Mouse (Mus musculus): ENCODE results near the gene Fmo4. TPM values are rescaled to one million over a fixed set of nuclear protein-coding genes. Genes with fewer than 3 reads are reported as not detected.
"Not testable (repeated sequence)": the region's sequence is repeated elsewhere in the genome, so short reads cannot be mapped to it uniquely, and the experiment has no call there.

The Fmo4 gene
- polyA plus RNA-seq, 1 experiment from 2014 or later = 0.91 TPM

GRCm38 (mm10) chr1:162783669-162784248, 30.0 kb downstream of the Fmo4 start:
- H3K27me3 ChIP-seq = no peaks in the 10 kb centered on the region
- no peak overlapping the region for H3K27ac ChIP-seq
- no peaks in the 10 kb centered on the region for H3K9me3 ChIP-seq (replicated peaks)
- peak; percentile 74 for ATAC-seq (replicated peaks; ENCODE audit: low FRiP score)
- no peaks in the 10 kb centered on the region for H3K36me3 ChIP-seq
- no peak overlapping the region for H3K4me2 ChIP-seq
- H3K4me3 ChIP-seq (replicated peaks) = no peak overlapping the region
- 0 out of 2 replicates have a peak, but pooled peaks cover 6% of the 10 kb centered on the region for H3K4me1 ChIP-seq
- WGBS = 61% methylated on average over 7 of the region's 7 CpGs
- no peak overlapping the region for H3K9ac ChIP-seq

GRCm38 (mm10) chr1:162781035-162781434, 32.7 kb downstream of the Fmo4 start:
- 86% methylated on average over 2 of the region's 2 CpGs for WGBS
- H3K27ac ChIP-seq; H3K36me3 ChIP-seq; H3K4me3 ChIP-seq (replicated peaks); H3K27me3 ChIP-seq; H3K4me1 ChIP-seq; H3K9me3 ChIP-seq (replicated peaks); H3K9ac ChIP-seq; H3K4me2 ChIP-seq; ATAC-seq (replicated peaks; ENCODE audit: low FRiP score): not testable (repeated sequence)

- 59% methylated on average over 5 of the region's 5 CpGs for WGBS
- Histone ChIP-seq H3K9me3 (replicated peaks) (no peaks in the 10 kb centered on the region), H3K9ac (no peak overlapping the region), H3K36me3 (no peaks in the 10 kb centered on the region), H3K4me1 (no peaks in the 10 kb centered on the region), H3K4me3 (replicated peaks) (no peak overlapping the region), H3K4me2 (no peak overlapping the region), H3K27me3 (no peaks in the 10 kb centered on the region), H3K27ac (no peak overlapping the region)
- 0 out of 2 replicates have a peak, but pooled peaks have one; percentile 36 for ATAC-seq (replicated peaks; ENCODE audit: low FRiP score)
These were observed 35.7 kb downstream of the Fmo4 start for GRCm38 (mm10) chr1:162777943-162778538.

- Histone ChIP-seq H3K27me3 (no peaks in the 10 kb centered on the region), H3K27ac (no peak overlapping the region), H3K4me1 (no peaks in the 10 kb centered on the region), H3K36me3 (no peaks in the 10 kb centered on the region), H3K9ac (no peak overlapping the region), H3K9me3 (replicated peaks) (no peaks in the 10 kb centered on the region), H3K4me3 (replicated peaks) (no peak overlapping the region), H3K4me2 (no peak overlapping the region)
- no peak for ATAC-seq (replicated peaks; ENCODE audit: low FRiP score)
- 50% methylated on average over 4 of the region's 4 CpGs for WGBS
These were observed 40.1 kb downstream of the Fmo4 start for GRCm38 (mm10) chr1:162773661-162774060.

GRCm38 (mm10) chr1:162771617-162772360, 42.0 kb downstream of the Fmo4 start:
- H3K4me3 ChIP-seq (replicated peaks) = no peak overlapping the region
- no peak overlapping the region for H3K27ac ChIP-seq
- no peaks in the 10 kb centered on the region for H3K4me1 ChIP-seq
- no peaks in the 10 kb centered on the region for H3K27me3 ChIP-seq
- H3K36me3 ChIP-seq = no peaks in the 10 kb centered on the region
- no peak overlapping the region for H3K9ac ChIP-seq
- no peak overlapping the region for H3K4me2 ChIP-seq
- no peaks in the 10 kb centered on the region for H3K9me3 ChIP-seq (replicated peaks)
- no peak for ATAC-seq (replicated peaks; ENCODE audit: low FRiP score)
- 79% methylated on average over 4 of the region's 4 CpGs for WGBS

- Histone ChIP-seq H3K4me2 (no peak overlapping the region), H3K4me1 (no peaks in the 10 kb centered on the region), H3K9ac (no peak overlapping the region), H3K9me3 (replicated peaks) (no peaks in the 10 kb centered on the region), H3K36me3 (no peaks in the 10 kb centered on the region), H3K27ac (no peak overlapping the region), H3K4me3 (replicated peaks) (no peak overlapping the region), H3K27me3 (no peaks in the 10 kb centered on the region)
- no peak for ATAC-seq (replicated peaks; ENCODE audit: low FRiP score)
- 79% methylated on average over 6 of the region's 6 CpGs for WGBS
These were observed 61.8 kb downstream of the Fmo4 start for GRCm38 (mm10) chr1:162752009-162752408.

GRCm38 (mm10) chr1:162749607-162750006, 64.2 kb downstream of the Fmo4 start:
- no peak overlapping the region for H3K27ac ChIP-seq
- H3K4me2 ChIP-seq = no peak overlapping the region
- no peaks in the 10 kb centered on the region for H3K4me1 ChIP-seq
- no peaks in the 10 kb centered on the region for H3K27me3 ChIP-seq
- H3K36me3 ChIP-seq = no peaks in the 10 kb centered on the region
- ATAC-seq (replicated peaks; ENCODE audit: low FRiP score) = no peak
- H3K9ac ChIP-seq = no peak overlapping the region
- H3K9me3 ChIP-seq (replicated peaks) = no peaks in the 10 kb centered on the region
- no peak overlapping the region for H3K4me3 ChIP-seq (replicated peaks)
- WGBS = 71% methylated on average over 7 of the region's 7 CpGs

- no peak overlapping the region for H3K9ac ChIP-seq
These were observed 65.0 kb downstream of the Fmo4 start for GRCm38 (mm10) chr1:162748761-162749160.

More at GRCm38 (mm10) chr1:162748761-162749160, 65.0 kb downstream of the Fmo4 start:
- no peak for ATAC-seq (replicated peaks; ENCODE audit: low FRiP score)
- Histone ChIP-seq H3K4me3 (replicated peaks) (no peak overlapping the region), H3K4me1 (no peaks in the 10 kb centered on the region), H3K27me3 (no peaks in the 10 kb centered on the region), H3K9me3 (replicated peaks) (no peaks in the 10 kb centered on the region), H3K4me2 (no peak overlapping the region), H3K27ac (no peak overlapping the region), H3K36me3 (no peaks in the 10 kb centered on the region)
- WGBS = 87% methylated on average over 5 of the region's 5 CpGs

Other genes starting within 250 kb of the Fmo4 start
- gene Vamp4, start 243.5 kb downstream of the Fmo4 start, polyA plus RNA-seq (2015; fragmentation: Nextera tagmentation; extraction: Ambion mirVana) = 54.3 and 58.4 TPM in 2 replicates
- gene Myoc, start 174.8 kb downstream of the Fmo4 start, polyA plus RNA-seq (2015; fragmentation: Nextera tagmentation; extraction: Ambion mirVana) = 0.18 and 0.47 TPM in 2 replicates
- not detected in 2 replicates for gene Myocos, start 155.8 kb downstream of the Fmo4 start, polyA plus RNA-seq (2015; fragmentation: Nextera tagmentation; extraction: Ambion mirVana)
- 148 and 162 TPM in 2 replicates for gene Prrc2c, start 73.4 kb downstream of the Fmo4 start, polyA plus RNA-seq (2015; fragmentation: Nextera tagmentation; extraction: Ambion mirVana)
- gene Fmo1, start 52.6 kb upstream of the Fmo4 start, polyA plus RNA-seq (2015; fragmentation: Nextera tagmentation; extraction: Ambion mirVana) = 41.5 and 42.2 TPM in 2 replicates
- gene Fmo2, start 84.8 kb upstream of the Fmo4 start, polyA plus RNA-seq (2015; fragmentation: Nextera tagmentation; extraction: Ambion mirVana) = 4.9 and 8.0 TPM in 2 replicates
- gene Fmo6, start 123.5 kb upstream of the Fmo4 start, polyA plus RNA-seq (2015; fragmentation: Nextera tagmentation; extraction: Ambion mirVana) = 0.09 and 0.13 TPM in 2 replicates
- not detected in 2 replicates for gene Fmo3, start 170.6 kb upstream of the Fmo4 start, polyA plus RNA-seq (2015; fragmentation: Nextera tagmentation; extraction: Ambion mirVana)

Data from kidney, embryonic 15.5 days (tissue).